Mouse (Mus musculus): Measurements from ENCODE around the gene Lemd1. TPM values are rescaled to one million over a fixed set of nuclear protein-coding genes. Genes with fewer than 3 reads are reported as not detected.

Lemd1 gene
- total and polyA plus RNA-seq, 3 experiments = not detected

GRCm38 (mm10) chr1:132295506-132295905, 104.3 kb downstream of the Lemd1 start:
- Histone ChIP-seq H3K4me3 (replicated peaks in 1 of 3; ENCODE audit: low read depth in 2 of 3, low read length in 2 of 3, poor library complexity in 1 of 3) (no peak overlapping the region), H3K79me2 (replicated peaks; ENCODE audit: control insufficient read depth, extremely low read depth, insufficient read depth, poor library complexity, severe bottlenecking) (no peaks in the 10 kb centered on the region), H3K9ac (ENCODE audit: insufficient read depth, low read depth) (no peak overlapping the region), H3K9me3 (replicated peaks; ENCODE audit: low read length) (no peaks in the 10 kb centered on the region), H3K4me2 (ENCODE audit: insufficient read depth, low read depth, poor library complexity, severe bottlenecking) (no peak overlapping the region), H3K27me3 (replicated peaks) (peaks cover 13% of the 10 kb centered on the region), H3K4me1 (ENCODE audit: control insufficient read depth in 1 of 2, insufficient read depth in 2 of 2) (peaks cover under 1 to 13% of the 10 kb centered on the region in 2 experiments; a peak in 3 of 4 replicates), H3K27ac (ENCODE audit: insufficient read depth, low read depth) (no peak overlapping the region), H3K36me3 (replicated peaks in 1 of 2; ENCODE audit: control insufficient read depth in 1 of 2, insufficient read depth in 1 of 2, low read length in 1 of 2) (no peaks in the 10 kb centered on the region)
- dilution Hi-C loops (cut with MboI; ENCODE audit: extremely low pct_ligation_motif_present, extremely low pct_unique_long_range_greater_than_20kb, low sequenced_read_pairs) (no loop called here), in situ Hi-C loops (cut with MboI; ENCODE audit: low pct_ligation_motif_present, low pct_unique_long_range_greater_than_20kb, low sequenced_read_pairs) (no loop called here)
- TF ChIP-seq USF1 (IDR thresholded peaks at IDR 0.05; ENCODE audit: low read depth, low read length) = no peak
- no peak for TF ChIP-seq EP300 (IDR thresholded peaks at IDR 0.05; ENCODE audit: low read length)
- no peak for TF ChIP-seq PAX5 (IDR thresholded peaks at IDR 0.05; ENCODE audit: low read length)
- no peak for TF ChIP-seq ELF1 (IDR thresholded peaks at IDR 0.05; ENCODE audit: low read depth, low read length)
- no peak for TF ChIP-seq JUN (IDR thresholded peaks at IDR 0.05; ENCODE audit: insufficient read depth, low read depth, low read length)
- TF ChIP-seq MYC (IDR thresholded peaks at IDR 0.05; ENCODE audit: low read depth, low read length) = no peak
- TF ChIP-seq GABPA (IDR thresholded peaks at IDR 0.05; ENCODE audit: insufficient replicate concordance, low read depth, low read length) = no peak
- TF ChIP-seq HCFC1 (IDR thresholded peaks at IDR 0.05; ENCODE audit: low read depth, low read length) = no peak
- TF ChIP-seq POLR2AphosphoS2 (IDR thresholded peaks at IDR 0.05; ENCODE audit: low read depth, low read length) = no peak
- TF ChIP-seq NRF1 (IDR thresholded peaks at IDR 0.05; ENCODE audit: low read depth, low read length) = no peak
- no peak for TF ChIP-seq E2F4 (IDR thresholded peaks at IDR 0.05; ENCODE audit: insufficient replicate concordance, low read depth, low read length)
- TF ChIP-seq MAZ (IDR thresholded peaks at IDR 0.05; ENCODE audit: low read depth, low read length) = no peak
- TF ChIP-seq MXI1 (IDR thresholded peaks at IDR 0.05; ENCODE audit: low read depth, low read length) = no peak
- no peak for TF ChIP-seq JUND (conservative IDR thresholded peaks at IDR 0.05; ENCODE audit: low read depth, low read length)
- TF ChIP-seq SMC3 (IDR thresholded peaks at IDR 0.05; ENCODE audit: low read depth, low read length) = no peak
- DNase-seq (ENCODE audit: extremely low read depth) = no peak

- H3K4me1 ChIP-seq (ENCODE audit: control insufficient read depth in 1 of 2, insufficient read depth in 2 of 2) = peaks cover 0 to 7% of the 10 kb centered on the region in 2 experiments; a peak in 2 of 4 replicates
- in situ Hi-C loops (cut with MboI; ENCODE audit: low pct_ligation_motif_present, low pct_unique_long_range_greater_than_20kb, low sequenced_read_pairs) = no loop called here
- TF ChIP-seq NELFE (IDR thresholded peaks at IDR 0.05; ENCODE audit: low read depth, low read length) (no peak), MAZ (IDR thresholded peaks at IDR 0.05; ENCODE audit: low read depth, low read length) (no peak), CHD1 (IDR thresholded peaks at IDR 0.05; ENCODE audit: low read depth, low read length) (no peak), POLR2A (IDR thresholded peaks at IDR 0.05; ENCODE audit: low read depth, low read length) (no peak), POLR2AphosphoS2 (IDR thresholded peaks at IDR 0.05; ENCODE audit: low read depth, low read length) (no peak), USF2 (conservative IDR thresholded peaks at IDR 0.05; ENCODE audit: low read depth, low read length) (no peak), MEF2A (IDR thresholded peaks at IDR 0.05; ENCODE audit: borderline replicate concordance, low read depth, low read length) (no peak), RAD21 (IDR thresholded peaks at IDR 0.05; ENCODE audit: low read depth, low read length) (no peak), UBTF (IDR thresholded peaks at IDR 0.05; ENCODE audit: low read depth, low read length) (no peak), PAX5 (IDR thresholded peaks at IDR 0.05; ENCODE audit: low read length) (no peak), ELF1 (IDR thresholded peaks at IDR 0.05; ENCODE audit: low read depth, low read length) (no peak), GABPA (IDR thresholded peaks at IDR 0.05; ENCODE audit: insufficient replicate concordance, low read depth, low read length) (no peak), ZC3H11A (IDR thresholded peaks at IDR 0.05; ENCODE audit: low read depth, low read length) (no peak), MAFK (IDR thresholded peaks at IDR 0.05; ENCODE audit: insufficient replicate concordance, low read length) (no peak), MYC (IDR thresholded peaks at IDR 0.05; ENCODE audit: low read depth, low read length) (no peak), E2F4 (IDR thresholded peaks at IDR 0.05; ENCODE audit: insufficient replicate concordance, low read depth, low read length) (no peak), SMC3 (IDR thresholded peaks at IDR 0.05; ENCODE audit: low read depth, low read length) (no peak), MXI1 (IDR thresholded peaks at IDR 0.05; ENCODE audit: low read depth, low read length) (no peak), ZMIZ1 (IDR thresholded peaks at IDR 0.05; ENCODE audit: low read depth, low read length) (no peak)
- H3K27ac ChIP-seq (ENCODE audit: insufficient read depth, low read depth) = no peak overlapping the region
- peaks cover 16% of the 10 kb centered on the region for H3K27me3 ChIP-seq (replicated peaks)
- H3K9ac ChIP-seq (ENCODE audit: insufficient read depth, low read depth) = no peak overlapping the region
- no peak overlapping the region for H3K4me3 ChIP-seq (replicated peaks in 1 of 3; ENCODE audit: low read depth in 2 of 3, low read length in 2 of 3, poor library complexity in 1 of 3)
- dilution Hi-C loops (cut with MboI; ENCODE audit: extremely low pct_ligation_motif_present, extremely low pct_unique_long_range_greater_than_20kb, low sequenced_read_pairs) = no loop called here
- H3K4me2 ChIP-seq (ENCODE audit: insufficient read depth, low read depth, poor library complexity, severe bottlenecking) = no peak overlapping the region
- H3K79me2 ChIP-seq (replicated peaks; ENCODE audit: control insufficient read depth, extremely low read depth, insufficient read depth, poor library complexity, severe bottlenecking) = no peaks in the 10 kb centered on the region
- no peak for DNase-seq (ENCODE audit: extremely low read depth)
- no peaks in the 10 kb centered on the region for H3K9me3 ChIP-seq (replicated peaks; ENCODE audit: low read length)
- H3K36me3 ChIP-seq (replicated peaks in 1 of 2; ENCODE audit: control insufficient read depth in 1 of 2, insufficient read depth in 1 of 2, low read length in 1 of 2) = no peaks in the 10 kb centered on the region
Measured at GRCm38 (mm10) chr1:132296051-132296450, 104.8 kb downstream of the Lemd1 start.
